Mouse (Mus musculus) monocyte, adult 5-6 weeks (primary cell): ENCODE measurements around the gene Mybph. TPM values are rescaled to one million over a fixed set of nuclear protein-coding genes. Genes with fewer than 3 reads are reported as not detected.

Experiments used
- ATAC-seq: fragments of 153-309, 156-312 bp; replicated peaks from 2 replicates; pipeline ENCODE4 v1.8.0; 2017; ENCODE audit warnings: mild to moderate bottlenecking; ENCODE audit not compliant: low TSS enrichment, insufficient number of reproducible peaks, severe bottlenecking, poor library complexity, low FRiP score
- total RNA-seq: library from RNA; stranded (forward); fragments of 200-1000, 200-491, 200-594 nt; gene quantifications from 3 replicates; pipeline ENCODE4 v1.2.3, GENCODE M21; 2017

Mybph gene
- total RNA-seq, 1 experiment from 2014 or later = not detected

- ATAC-seq = peak; percentile 51; the same call in 1 of the 2 replicates
Observed at GRCm38 (mm10) chr1:134201751-134202420, 8.6 kb downstream of the Mybph start.

DNA sequence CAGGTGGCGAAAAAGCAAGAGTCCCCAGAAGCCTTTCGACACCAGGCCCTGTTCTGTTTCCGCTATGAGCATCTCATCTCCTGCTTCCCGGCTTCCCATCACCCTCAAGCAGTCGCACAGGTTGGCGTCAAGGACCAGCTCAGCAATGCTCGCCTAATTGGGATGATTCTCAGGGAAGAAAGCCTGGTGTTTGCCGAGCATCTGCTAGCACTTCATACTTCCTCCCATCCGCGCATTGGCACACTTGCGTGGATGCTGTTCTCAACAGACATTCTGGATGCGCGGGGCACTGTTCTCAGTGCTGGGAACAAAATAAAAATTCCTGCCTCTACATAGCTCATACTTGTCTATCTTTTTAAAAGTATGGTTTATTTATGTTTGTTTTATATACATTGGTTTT is 11.0 kb downstream of the Mybph start:
- ATAC-seq = no peak

GRCm38 (mm10) chr1:134205296-134206018 is 12.2 kb downstream of the Mybph start:
- ATAC-seq = no peak

GRCm38 (mm10) chr1:134206085-134206484 is 12.8 kb downstream of the Mybph start:
- no peak for ATAC-seq

- ATAC-seq = no peak
Observed at GRCm38 (mm10) chr1:134210179-134210755, 17.0 kb downstream of the Mybph start.

- ATAC-seq = no peak
Observed at GRCm38 (mm10) chr1:134211043-134211442, 17.8 kb downstream of the Mybph start.

GRCm38 (mm10) chr1:134211631-134212030 is 18.4 kb downstream of the Mybph start:
- ATAC-seq = no peak

DNA sequence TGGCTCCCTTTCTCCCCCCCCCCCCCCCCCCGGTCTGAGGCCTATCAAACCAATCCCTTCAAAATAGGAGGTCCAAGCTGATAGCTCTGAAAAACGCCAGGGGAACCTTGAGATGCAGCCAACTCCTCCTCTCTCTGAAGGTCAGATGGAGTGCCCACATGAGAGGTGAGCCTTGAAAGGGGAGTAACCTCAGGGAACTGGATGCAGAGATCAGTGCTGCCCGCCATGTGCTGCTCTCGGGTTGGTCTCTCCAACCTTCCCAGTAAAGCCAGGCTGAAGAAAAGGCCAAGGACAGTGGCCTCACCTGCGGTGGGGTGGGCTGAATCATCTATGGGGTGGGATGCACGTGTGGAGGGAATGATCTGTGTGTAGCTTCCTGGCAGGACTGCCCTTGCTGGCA is 19.1 kb downstream of the Mybph start:
- ATAC-seq = no peak

DNA sequence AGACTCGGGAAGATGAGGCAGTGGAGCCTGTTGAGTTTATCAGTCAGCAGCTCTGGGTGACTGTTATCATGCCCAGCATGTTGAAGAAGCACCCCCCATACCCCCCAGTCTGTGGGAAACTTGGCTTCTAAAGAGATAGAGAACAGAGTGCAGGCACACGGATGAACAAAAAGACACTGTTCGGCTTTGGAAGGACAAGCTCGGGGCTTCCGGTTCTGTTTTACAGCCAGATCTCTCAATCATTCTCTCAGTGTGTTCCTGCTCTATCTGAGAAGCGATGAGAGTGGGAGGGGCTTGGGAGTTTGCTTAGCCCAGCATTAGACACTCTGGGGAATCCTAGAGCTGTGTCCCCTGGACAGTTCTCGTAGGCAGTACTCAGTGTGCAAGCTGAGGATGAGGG is 20.2 kb downstream of the Mybph start:
- ATAC-seq = no peak

DNA sequence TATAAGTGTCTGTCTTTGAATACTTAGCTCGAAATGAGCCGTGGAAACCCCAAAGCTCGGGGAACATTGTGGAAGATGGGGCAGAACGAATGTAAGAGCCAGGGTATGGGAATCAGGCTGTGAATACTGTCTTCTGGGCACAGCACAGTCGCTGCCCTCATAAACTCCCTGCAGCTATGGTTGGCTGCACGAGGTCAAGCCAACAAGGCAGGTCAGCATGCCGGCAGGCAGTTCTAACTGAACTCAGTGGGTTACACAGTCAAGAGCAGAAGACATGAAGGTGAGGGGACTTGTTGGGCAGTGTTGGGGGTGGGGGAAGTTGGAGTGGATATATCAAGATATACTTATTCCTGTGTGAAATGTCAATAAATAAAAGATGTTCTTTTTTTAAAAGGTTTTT is 21.8 kb downstream of the Mybph start:
- no peak for ATAC-seq

DNA sequence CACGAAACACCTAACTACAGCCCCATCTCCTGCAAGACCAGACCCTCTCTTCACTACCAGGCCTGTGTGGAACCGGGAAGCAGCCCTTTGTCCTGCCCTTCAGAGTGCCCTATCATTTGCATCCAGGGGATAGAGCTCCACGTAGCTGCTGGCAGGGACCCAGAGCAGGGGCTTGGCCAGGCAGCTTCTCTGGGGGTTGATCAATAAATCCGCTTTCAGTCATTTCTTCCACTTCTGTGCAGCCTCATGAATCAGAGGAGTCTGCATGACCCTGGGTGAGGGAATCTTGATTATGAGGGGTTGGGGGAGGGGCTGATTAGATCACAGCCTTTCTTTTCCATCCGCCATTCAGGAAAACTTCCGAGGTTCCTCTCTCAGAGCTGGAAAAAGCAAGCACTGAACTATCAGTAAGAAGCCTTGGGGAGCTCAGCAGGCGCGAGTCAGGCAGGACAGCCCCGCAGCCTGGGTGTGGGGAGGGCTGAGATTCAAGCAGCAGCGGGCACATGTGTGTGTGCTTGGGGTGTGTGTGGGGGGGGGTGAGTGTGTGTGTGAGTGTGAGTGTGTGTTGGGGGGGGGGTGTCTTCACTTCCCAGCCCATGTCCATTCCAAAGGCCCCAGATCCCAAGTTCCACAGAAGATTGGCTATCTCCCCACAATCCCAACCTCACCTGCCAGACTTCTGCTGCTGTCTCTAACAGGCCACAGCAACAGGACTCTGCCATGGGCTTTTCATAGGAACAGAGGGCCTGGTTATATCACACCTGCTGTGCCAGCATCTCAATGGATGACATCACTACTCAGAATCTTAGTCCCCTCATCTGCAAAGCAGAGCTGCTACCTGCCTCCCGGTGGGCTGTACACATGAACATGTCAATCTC is 22.7 kb downstream of the Mybph start:
- ATAC-seq = no peak

DNA sequence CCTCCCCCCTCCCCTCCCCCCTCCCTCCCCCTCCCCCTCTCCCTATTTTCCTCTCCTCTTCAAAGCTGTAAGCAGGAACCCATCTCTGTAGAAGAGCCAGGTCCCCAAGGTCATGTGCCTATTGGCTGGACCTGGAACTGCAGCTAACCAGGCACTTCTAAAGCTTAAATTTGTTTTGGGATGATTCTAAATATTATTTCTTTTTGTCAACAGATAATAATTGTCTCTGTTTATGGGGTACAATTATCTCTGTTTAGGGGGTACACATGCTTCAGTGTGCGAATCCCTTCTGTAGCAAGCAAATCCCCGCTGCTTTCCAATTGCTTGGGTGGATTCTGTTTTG is 23.4 kb downstream of the Mybph start:
- ATAC-seq = no peak

GRCm38 (mm10) chr1:134217028-134217481 is 23.8 kb downstream of the Mybph start:
- ATAC-seq = no peak

DNA sequence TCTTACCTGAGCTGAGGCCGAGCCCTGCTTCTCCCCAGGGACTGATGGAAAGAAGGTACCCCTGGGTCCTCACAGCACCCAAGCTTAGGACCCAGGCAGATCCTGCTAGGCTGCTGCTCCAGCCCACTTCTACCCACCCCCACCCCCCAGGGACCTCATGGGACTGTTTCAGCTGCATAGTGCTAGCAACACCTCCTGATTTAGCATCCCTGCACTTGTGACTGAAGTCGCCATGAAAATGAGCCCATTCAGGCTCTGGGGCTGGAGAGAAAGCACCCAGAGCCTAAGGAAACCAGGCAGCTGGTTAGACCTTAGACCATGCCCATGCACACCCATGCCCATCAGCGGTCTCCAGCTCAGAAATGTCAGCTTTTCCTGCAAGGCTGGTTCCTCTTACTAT is 24.7 kb downstream of the Mybph start:
- ATAC-seq = no peak

DNA sequence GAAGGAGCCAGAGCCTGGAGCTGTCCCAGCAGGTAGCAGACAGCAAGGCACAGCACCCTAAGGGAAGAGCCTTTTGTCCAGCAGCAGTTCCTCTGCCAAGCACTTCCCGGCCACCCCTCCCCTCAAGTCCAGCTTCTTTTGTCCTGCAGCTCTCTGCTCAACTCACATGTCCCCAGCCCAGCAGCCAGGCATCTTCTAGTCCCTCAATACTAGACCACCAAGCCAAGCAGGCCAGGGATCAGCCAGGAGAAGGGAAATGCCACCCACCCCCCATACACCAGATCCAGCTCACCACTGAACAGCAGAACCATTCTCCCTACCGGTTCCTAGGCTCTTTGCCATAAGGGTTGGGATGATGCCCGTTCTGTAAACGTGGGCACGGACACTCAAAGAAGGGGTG is 26.4 kb downstream of the Mybph start:
- no peak for ATAC-seq

- no peak for ATAC-seq
Observed at GRCm38 (mm10) chr1:134221172-134221571, 27.9 kb downstream of the Mybph start.

GRCm38 (mm10) chr1:134222122-134223055 is 29.1 kb downstream of the Mybph start:
- no peak for ATAC-seq

DNA sequence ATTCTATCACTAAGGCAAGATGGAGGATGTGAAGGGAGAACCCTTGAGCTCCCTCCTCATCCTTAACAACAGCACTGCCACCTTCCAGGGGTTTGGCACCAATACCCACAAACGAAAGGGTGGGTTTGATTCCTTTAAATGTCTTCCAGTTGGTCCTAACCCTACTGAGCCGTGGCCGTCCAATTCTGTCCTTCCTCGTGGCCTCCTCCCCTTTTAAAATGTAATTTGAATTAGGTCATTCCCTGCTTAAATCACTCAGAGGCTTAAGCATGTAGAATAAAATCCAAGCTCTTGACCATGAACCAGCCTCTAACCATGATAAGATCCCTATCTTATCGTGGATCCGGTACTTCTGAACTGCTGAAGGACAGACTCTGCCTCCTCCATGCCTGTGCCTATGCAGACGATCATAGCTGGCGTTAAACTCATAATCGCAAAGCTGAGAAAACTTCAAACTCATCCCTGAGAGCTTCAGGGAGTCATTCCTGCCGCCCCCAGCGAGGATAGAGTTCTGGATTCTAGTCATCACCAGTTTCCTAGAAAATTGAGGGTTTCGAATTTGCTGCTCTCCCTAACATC is 31.5 kb downstream of the Mybph start:
- no peak for ATAC-seq
